Mouse (Mus musculus) layer of hippocampus, postnatal 25 days (tissue): ENCODE measurements at regions not wholly inside any gene's neighbourhood (a gene's known extent, or its start where the extent isn't known, plus 50 kb on each side); places are given as distances from the start of the nearest gene placed in this dataset.

Experiments used
- DNase-seq, 2 experiments: peaks; one replicate each; pipeline ENCODE4 v3.0.0; 2022; ENCODE audit warnings: mixed read lengths in 2 of 2, low spot score in 1 of 2; ENCODE audit errors: extremely low spot score in 1 of 2

- no peak for DNase-seq
Measured at GRCm38 (mm10) chr13:101924637-101925036, 156.6 kb upstream of the Pik3r1 start.

GRCm38 (mm10) chr13:101931264-101931663 lies 163.2 kb upstream of the Pik3r1 start:
- DNase-seq = no peak

- DNase-seq = no peak
Measured at GRCm38 (mm10) chr13:101931882-101932281, 163.9 kb upstream of the Pik3r1 start.

- no peak for DNase-seq
Measured at GRCm38 (mm10) chr13:101935843-101936242, 167.8 kb upstream of the Pik3r1 start.

- no peak for DNase-seq
Measured at GRCm38 (mm10) chr13:101954521-101954920, 186.5 kb upstream of the Pik3r1 start.

GRCm38 (mm10) chr13:101955806-101956418 lies 187.9 kb upstream of the Pik3r1 start:
- DNase-seq = no peak

- DNase-seq = no peak
Measured at GRCm38 (mm10) chr13:101957782-101958181, 189.8 kb upstream of the Pik3r1 start.

- DNase-seq = no peak
Measured at GRCm38 (mm10) chr13:101965537-101965936, 197.5 kb upstream of the Pik3r1 start.

- DNase-seq = no peak
Measured at GRCm38 (mm10) chr13:101966799-101967397, 198.9 kb upstream of the Pik3r1 start.

- no peak for DNase-seq
Measured at GRCm38 (mm10) chr13:101967466-101967865, 199.4 kb upstream of the Pik3r1 start.

- no peak for DNase-seq
Measured at GRCm38 (mm10) chr13:101976766-101977165, 208.7 kb upstream of the Pik3r1 start.

GRCm38 (mm10) chr13:101980171-101980835 lies 212.3 kb upstream of the Pik3r1 start:
- DNase-seq = no peak

GRCm38 (mm10) chr13:101988637-101989413 lies 220.8 kb upstream of the Pik3r1 start:
- no peak for DNase-seq

- DNase-seq = no peak
Measured at GRCm38 (mm10) chr13:101991729-101992128, 223.7 kb upstream of the Pik3r1 start.

- DNase-seq = no peak
Measured at GRCm38 (mm10) chr13:101994779-101995178, 226.8 kb upstream of the Pik3r1 start.

GRCm38 (mm10) chr13:101995529-101995928 lies 227.5 kb upstream of the Pik3r1 start:
- DNase-seq = no peak

- no peak for DNase-seq
Measured at GRCm38 (mm10) chr13:101996144-101996543, 228.1 kb upstream of the Pik3r1 start.

GRCm38 (mm10) chr13:101997415-101997814 lies 229.4 kb upstream of the Pik3r1 start:
- no peak for DNase-seq

GRCm38 (mm10) chr13:102006565-102006964 lies 238.5 kb upstream of the Pik3r1 start:
- no peak for DNase-seq

GRCm38 (mm10) chr13:102011965-102012364 lies 243.9 kb upstream of the Pik3r1 start:
- no peak for DNase-seq

GRCm38 (mm10) chr13:102014514-102014913 lies 246.5 kb upstream of the Pik3r1 start:
- DNase-seq = no peak
